Comparison of ENCODE assay signal across 7 mouse cellular contexts in the genomic region with DNA sequence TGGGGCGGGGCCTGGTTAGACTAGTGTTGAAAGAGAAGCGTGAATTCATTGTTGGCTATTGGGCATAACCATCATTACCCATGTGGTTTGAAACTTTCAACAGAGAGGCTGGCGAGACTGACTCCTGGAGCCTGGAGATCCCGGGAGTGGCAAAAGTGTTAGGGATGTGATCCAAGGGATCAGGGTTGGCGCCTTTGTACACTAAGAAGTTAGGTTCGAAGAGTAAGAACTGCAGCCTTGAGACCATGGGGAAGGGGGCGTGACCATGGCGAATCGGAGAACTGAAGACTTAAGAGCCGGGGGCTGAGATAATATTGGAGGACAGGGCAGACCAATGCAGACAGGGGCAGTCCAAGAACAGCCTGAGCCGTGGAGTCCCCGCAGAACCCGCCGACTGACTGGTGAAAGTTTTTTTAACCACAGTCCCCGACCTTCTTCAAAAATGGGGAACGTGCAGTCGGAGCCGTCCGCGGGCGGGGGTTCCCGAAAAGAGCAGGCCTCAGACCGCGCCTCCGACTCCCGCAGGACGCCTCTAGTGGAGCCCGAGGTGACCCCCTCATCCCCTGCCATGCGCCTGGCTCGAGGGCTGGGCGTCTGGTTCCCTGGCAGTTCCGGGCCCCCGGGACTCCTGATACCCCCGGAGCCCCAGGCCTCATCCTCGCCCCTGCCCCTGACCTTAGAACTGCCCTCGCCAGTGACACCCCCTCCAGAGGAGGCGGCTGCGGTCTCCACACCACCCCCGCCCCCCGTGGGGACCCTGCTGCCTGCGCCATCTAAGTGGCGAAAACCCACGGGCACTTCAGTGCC. TPM values are rescaled to one million over a fixed set of nuclear protein-coding genes. Genes with fewer than 3 reads are reported as not detected.
DNase-seq lines count a peak whose midpoint lies in the region; ATAC-seq and TF ChIP-seq lines count a peak whose summit lies in the region.

No protein-coding gene starts in this region.

- H3K9ac ChIP-seq in liver, embryonic 14.5 days (replicated peaks), result peak overlapping the region; percentile 7; the same call in 1 of the 2 replicates
- H3K9ac ChIP-seq in neural tube, embryonic 11.5 days (ENCODE audit: low read length), result peak overlapping the region; percentile 5; the same call in 1 of the 2 replicates

- peaks cover 2 to 6% of the 10 kb centered on the region in 2 experiments; a peak in 1 of 4 replicates for H3K4me1 ChIP-seq in liver, embryonic 14.5 days (replicated peaks; ENCODE audit: control insufficient read depth in 2 of 2, insufficient read depth in 2 of 2, low read length in 1 of 2)
- peaks cover 16% of the 10 kb centered on the region for H3K4me1 ChIP-seq in neural tube, embryonic 11.5 days (ENCODE audit: control insufficient read depth, insufficient read depth, low read length)

- peaks cover 15% of the 10 kb centered on the region for H3K36me3 ChIP-seq in liver, embryonic 14.5 days (replicated peaks; ENCODE audit: control insufficient read depth, insufficient read depth, low read depth)
- H3K36me3 ChIP-seq in neural tube, embryonic 11.5 days (ENCODE audit: control insufficient read depth, insufficient read depth, low read length), result peaks cover 18% of the 10 kb centered on the region

- H3K4me2 ChIP-seq in liver, embryonic 14.5 days (ENCODE audit: low read depth), result peak overlapping the region; percentile 61
- H3K4me2 ChIP-seq in neural tube, embryonic 11.5 days (ENCODE audit: low read depth), result peak overlapping the region; percentile 67

- WGBS in liver, embryonic 14.5 days (ENCODE audit: insufficient replicate concordance), result 1% methylated on average over 41 of the region's 43 CpGs
- 1% methylated on average over 43 of the region's 43 CpGs for WGBS in neural tube, embryonic 11.5 days

- H3K9me3 ChIP-seq in liver, embryonic 14.5 days (ENCODE audit: control insufficient read depth, low read length), result no peaks in the 10 kb centered on the region
- H3K9me3 ChIP-seq in neural tube, embryonic 11.5 days (ENCODE audit: control insufficient read depth, low read length), result no peaks in the 10 kb centered on the region

- TF ChIP-seq CTCF in liver, embryonic 14.5 days (IDR thresholded peaks at IDR 0.05; ENCODE audit: low read depth), result no peak

- peak; percentile 47 for DNase-seq in thymus, postnatal 4 days
- no peak for DNase-seq in thymus, postnatal 14 days
- DNase-seq in embryo, embryonic 10 days (ENCODE audit: low spot score), result peak; percentile 65
- peak; percentile 35 for DNase-seq in heart, postnatal 4 days
- no peak for DNase-seq in liver, embryonic 14.5 days (ENCODE audit: low read depth in 3 of 3, low spot score in 3 of 3)
- DNase-seq in neural tube, embryonic 11.5 days (ENCODE audit: low spot score), result peak; percentile 52
- DNase-seq in urinary bladder, postnatal 4 days (ENCODE audit: low spot score in 2 of 2), result no peak

- H3K27me3 ChIP-seq in liver, embryonic 14.5 days (ENCODE audit: control insufficient read depth, insufficient read depth, low read length), result peaks cover 54% of the 10 kb centered on the region
- peaks cover 39% of the 10 kb centered on the region for H3K27me3 ChIP-seq in neural tube, embryonic 11.5 days (ENCODE audit: control insufficient read depth, insufficient read depth, low read length)

- no peak overlapping the region for H3K27ac ChIP-seq in liver, embryonic 14.5 days
- H3K27ac ChIP-seq in neural tube, embryonic 11.5 days (ENCODE audit: low read depth, low read length), result no peak overlapping the region

- no peak for TF ChIP-seq EP300 in liver, embryonic 14.5 days (IDR thresholded peaks at IDR 0.05; ENCODE audit: low read depth)

- ATAC-seq in liver, embryonic 14.5 days (ENCODE audit: insufficient read depth), result no peak; the same call in 1 of the 2 replicates
- ATAC-seq in neural tube, embryonic 11.5 days (ENCODE audit: insufficient read depth, low FRiP score, low TSS enrichment), result no peak

- peak overlapping the region; percentile 35 to 53; a peak in 3 of 4 replicates for H3K4me3 ChIP-seq in liver, embryonic 14.5 days (ENCODE audit: insufficient read depth in 1 of 2, low read depth in 2 of 2, low read length in 2 of 2)
- peak overlapping the region; percentile 60 for H3K4me3 ChIP-seq in neural tube, embryonic 11.5 days (ENCODE audit: low read depth, low read length)

RNA-seq across cellular contexts. Expression of a gene that starts 0.7 kb away (rescaled TPM):
- total RNA-seq in heart, postnatal 4 days (2021), result 1 to 10 TPM; 2.2 to 2.5 TPM
- 0.38 and 0.51 TPM in 2 replicates for polyA plus RNA-seq in liver, embryonic 14.5 days (2012; rRNA removed)
- 0.04 and 0.08 TPM in 2 replicates for polyA plus RNA-seq in liver, embryonic 14.5 days (2014; fragmentation: Nextera tagmentation; extraction: Ambion mirVana)
- 5.6 and 6.5 TPM in 2 replicates for polyA plus RNA-seq in neural tube, embryonic 11.5 days (2014; fragmentation: Nextera tagmentation; extraction: Ambion mirVana)

RNA-seq across cellular contexts. Expression of a gene that starts 0.9 kb away (rescaled TPM):
- under 1 TPM; 0.24 to 0.54 TPM for total RNA-seq in heart, postnatal 4 days (2021)
- polyA plus RNA-seq in liver, embryonic 14.5 days (2012; rRNA removed), result 0.03 and 0.04 TPM in 2 replicates
- polyA plus RNA-seq in liver, embryonic 14.5 days (2014; fragmentation: Nextera tagmentation; extraction: Ambion mirVana), result not detected in 2 replicates
- 0.34 and 0.46 TPM in 2 replicates for polyA plus RNA-seq in neural tube, embryonic 11.5 days (2014; fragmentation: Nextera tagmentation; extraction: Ambion mirVana)

RNA-seq across cellular contexts. Expression of a gene that starts 9.5 kb away (rescaled TPM):
- 100 to 1,000 TPM; 184 to 188 TPM for total RNA-seq in heart, postnatal 4 days (2021)
- 86.0 and 86.2 TPM in 2 replicates for polyA plus RNA-seq in liver, embryonic 14.5 days (2012; rRNA removed)
- 130 and 131 TPM in 2 replicates for polyA plus RNA-seq in liver, embryonic 14.5 days (2014; fragmentation: Nextera tagmentation; extraction: Ambion mirVana)
- 321 and 325 TPM in 2 replicates for polyA plus RNA-seq in neural tube, embryonic 11.5 days (2014; fragmentation: Nextera tagmentation; extraction: Ambion mirVana)

RNA-seq across cellular contexts. Expression of a gene that starts 14.9 kb away (rescaled TPM):
- total RNA-seq in heart, postnatal 4 days (2021), result 10 to 100 TPM; 13.6 to 14.6 TPM
- polyA plus RNA-seq in liver, embryonic 14.5 days (2012; rRNA removed), result 5.1 and 5.8 TPM in 2 replicates
- 4.6 and 4.7 TPM in 2 replicates for polyA plus RNA-seq in liver, embryonic 14.5 days (2014; fragmentation: Nextera tagmentation; extraction: Ambion mirVana)
- 17.2 and 19.1 TPM in 2 replicates for polyA plus RNA-seq in neural tube, embryonic 11.5 days (2014; fragmentation: Nextera tagmentation; extraction: Ambion mirVana)

RNA-seq across cellular contexts. Expression of a gene that starts 36.3 kb away (rescaled TPM):
- total RNA-seq in heart, postnatal 4 days (2021), result under 1 TPM; 0.79 to 0.86 TPM
- 0.88 and 0.96 TPM in 2 replicates for polyA plus RNA-seq in liver, embryonic 14.5 days (2012; rRNA removed)
- 0.04 and 0.39 TPM in 2 replicates for polyA plus RNA-seq in liver, embryonic 14.5 days (2014; fragmentation: Nextera tagmentation; extraction: Ambion mirVana)
- polyA plus RNA-seq in neural tube, embryonic 11.5 days (2014; fragmentation: Nextera tagmentation; extraction: Ambion mirVana), result 0.76 and 0.82 TPM in 2 replicates

Comparison
In these comparisons a context has a peak if more than half of its experiments do, and no peak if none do; other contexts are left out.
1. DNase-seq: peak in thymus, postnatal 4 days (single experiment), embryo, embryonic 10 days (single experiment), heart, postnatal 4 days (single experiment) and neural tube, embryonic 11.5 days (single experiment); none in thymus, postnatal 14 days (single experiment), liver, embryonic 14.5 days (0 of 3) and urinary bladder, postnatal 4 days (0 of 2).